Mouse (Mus musculus): ENCODE results near the gene Zp3. TPM values are rescaled to one million over a fixed set of nuclear protein-coding genes. Genes with fewer than 3 reads are reported as not detected.

Zp3 gene
- polyA plus RNA-seq, 1 experiment from 2014 or later = 1.7 TPM

Other genes with a start within 250 kb of the Zp3 start
- 43.9 and 45.5 TPM in 2 replicates for gene Tmem120a, start 235.7 kb upstream of the Zp3 start, polyA plus RNA-seq (2015; fragmentation: Nextera tagmentation; extraction: Ambion mirVana)
- 0.30 and 0.36 TPM in 2 replicates for gene Styxl1, start 201.7 kb upstream of the Zp3 start, polyA plus RNA-seq (2015; fragmentation: Nextera tagmentation; extraction: Ambion mirVana)
- gene Mdh2, start 201.6 kb upstream of the Zp3 start, polyA plus RNA-seq (2015; fragmentation: Nextera tagmentation; extraction: Ambion mirVana) = 496 and 553 TPM in 2 replicates
- 2.9 and 4.2 TPM in 2 replicates for gene Srrm3, start 173.2 kb upstream of the Zp3 start, polyA plus RNA-seq (2015; fragmentation: Nextera tagmentation; extraction: Ambion mirVana)
- 291 and 451 TPM in 2 replicates for gene Hspb1, start 92.2 kb upstream of the Zp3 start, polyA plus RNA-seq (2015; fragmentation: Nextera tagmentation; extraction: Ambion mirVana)
- 167 and 173 TPM in 2 replicates for gene Ywhag, start 45.5 kb upstream of the Zp3 start, polyA plus RNA-seq (2015; fragmentation: Nextera tagmentation; extraction: Ambion mirVana)
- gene Ssc4d, start 5.6 kb upstream of the Zp3 start, polyA plus RNA-seq (2015; fragmentation: Nextera tagmentation; extraction: Ambion mirVana) = 3.4 TPM in 2 replicates
- 22.9 and 25.4 TPM in 2 replicates for gene Dtx2, start 14.7 kb downstream of the Zp3 start, polyA plus RNA-seq (2015; fragmentation: Nextera tagmentation; extraction: Ambion mirVana)
- 30.3 and 37.0 TPM in 2 replicates for gene Upk3b, start 58.4 kb downstream of the Zp3 start, polyA plus RNA-seq (2015; fragmentation: Nextera tagmentation; extraction: Ambion mirVana)
- gene Upk3bl, start 74.4 kb downstream of the Zp3 start, polyA plus RNA-seq (2015; fragmentation: Nextera tagmentation; extraction: Ambion mirVana) = 72.2 and 117 TPM in 2 replicates
- 9.3 and 10.4 TPM in 2 replicates for gene Rasa4, start 103.8 kb downstream of the Zp3 start, polyA plus RNA-seq (2015; fragmentation: Nextera tagmentation; extraction: Ambion mirVana)
- gene Polr2j, start 136.5 kb downstream of the Zp3 start, polyA plus RNA-seq (2015; fragmentation: Nextera tagmentation; extraction: Ambion mirVana) = 209 and 218 TPM in 2 replicates
- gene Lrwd1, start 156.0 kb downstream of the Zp3 start, polyA plus RNA-seq (2015; fragmentation: Nextera tagmentation; extraction: Ambion mirVana) = 27.2 and 28.5 TPM in 2 replicates
- gene Alkbh4, start 156.0 kb downstream of the Zp3 start, polyA plus RNA-seq (2015; fragmentation: Nextera tagmentation; extraction: Ambion mirVana) = 16.5 and 17.1 TPM in 2 replicates
- 7.0 and 7.5 TPM in 2 replicates for gene Orai2, start 190.6 kb downstream of the Zp3 start, polyA plus RNA-seq (2015; fragmentation: Nextera tagmentation; extraction: Ambion mirVana)
- gene Prkrip1, start 218.9 kb downstream of the Zp3 start, polyA plus RNA-seq (2015; fragmentation: Nextera tagmentation; extraction: Ambion mirVana) = 36.8 and 41.7 TPM in 2 replicates